Mouse (Mus musculus) limb, embryonic 15.5 days (tissue): ENCODE data around the gene Tmem265. TPM values are rescaled to one million over a fixed set of nuclear protein-coding genes. Genes with fewer than 3 reads are reported as not detected.

Source experiments
- ATAC-seq: fragments of 200-750 bp; cut with Nextera tagmentation; 2 replicates; pipeline ENCODE4 v1.8.0; 2017; ENCODE audit warnings: low read depth, moderate TSS enrichment; ENCODE audit not compliant: insufficient number of reproducible peaks, low FRiP score, low TSS enrichment
- H3K27ac ChIP-seq: fragments of 300-500 bp; sonication (generic); 2 replicates; pipeline ENCODE4 v1.5.1; 2015; ENCODE audit warnings: moderate library complexity, mild to moderate bottlenecking, inconsistent platforms
- H3K27me3 ChIP-seq: fragments of 300-500 bp; sonication (generic); 2 replicates; pipeline ENCODE4 v1.6.1; 2015; ENCODE audit warnings: inconsistent platforms
- H3K36me3 ChIP-seq: fragments of 300-500 bp; sonication (generic); 2 replicates; pipeline ENCODE4 v1.6.1; 2015; ENCODE audit warnings: inconsistent platforms
- H3K4me1 ChIP-seq: fragments of 300-500 bp; sonication (generic); 2 replicates; pipeline ENCODE4 v1.6.1; 2015; ENCODE audit warnings: inconsistent platforms
- H3K4me2 ChIP-seq: fragments of 300-500 bp; sonication (generic); 2 replicates; pipeline ENCODE4 v1.6.1; 2015; ENCODE audit warnings: mild to moderate bottlenecking, inconsistent platforms
- H3K4me3 ChIP-seq: fragments of 300-500 bp; sonication (generic); 2 replicates; pipeline ENCODE4 v1.5.1; 2015; ENCODE audit warnings: mild to moderate bottlenecking, inconsistent platforms
- H3K9ac ChIP-seq: fragments of 300-500 bp; sonication (generic); 2 replicates; pipeline ENCODE4 v1.6.1; 2015; ENCODE audit warnings: inconsistent platforms
- H3K9me3 ChIP-seq: fragments of 300-500 bp; sonication (generic); 2 replicates; pipeline ENCODE4 v1.6.1; 2016; ENCODE audit warnings: inconsistent platforms
- WGBS: fragments of 180-500 bp; shearing (Covaris S2); methylation state at CpG from one replicate; pipeline ENCODE4 v1.1.7; 2015; 5-methylcytosine and 5-hydroxymethylcytosine counted together
- polyA plus RNA-seq: library from polyadenylated mRNA; unstranded; fragments of >200 nt; fragmentation: Nextera tagmentation; extraction: Ambion mirVana; gene quantifications from 2 replicates; pipeline ENCODE4 v1.2.1, GENCODE M21; 2015

The Tmem265 gene
- polyA plus RNA-seq = 8.7 and 12.1 TPM in 2 replicates

DNA sequence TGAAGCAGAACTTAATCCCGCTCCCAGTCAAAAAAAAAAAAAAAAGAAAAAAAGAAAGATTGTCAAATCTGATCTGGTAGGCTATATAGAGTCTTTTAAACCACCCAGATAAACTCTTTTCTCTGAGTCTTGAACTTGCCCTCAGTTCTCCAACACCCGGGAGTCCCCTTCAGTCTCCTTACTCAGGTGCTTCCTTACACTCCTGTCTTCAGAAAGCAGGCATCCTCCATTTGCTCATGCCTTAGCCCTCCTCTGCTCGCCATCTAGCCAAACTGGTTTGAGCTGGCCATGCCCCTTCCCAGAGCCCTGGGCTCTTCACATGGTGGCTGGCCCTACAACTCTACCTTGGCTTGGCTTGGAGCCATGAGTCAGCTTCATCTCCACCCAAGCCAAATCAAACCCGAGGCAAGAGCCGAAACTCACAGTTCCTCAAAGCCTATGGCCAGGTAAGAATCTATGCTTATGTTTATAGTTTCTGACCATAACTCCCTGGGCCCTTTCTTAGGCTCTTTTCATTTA, at the start of gene Tmem265:
TSS of gene Tmem265 (plus strand) at position 51 of the 519 bp plus-strand sequence.
- Histone ChIP-seq H3K27ac (0 out of 2 replicates have a peak within 1 kb of the TSS, but pooled peaks have one; percentile 22), H3K36me3 (peaks cover 77% of the 10 kb centered on the region), H3K27me3 (no peaks in the 10 kb centered on the region), H3K4me3 (no peak within 1 kb of the TSS), H3K4me2 (no peak within 1 kb of the TSS), H3K9me3 (no peaks in the 10 kb centered on the region), H3K9ac (no peak within 1 kb of the TSS), H3K4me1 (peaks cover 4% of the 10 kb centered on the region; the same call in 1 of the 2 replicates)
- no peak for ATAC-seq
- 84% methylated on average over 5 of the region's 5 CpGs for WGBS

DNA sequence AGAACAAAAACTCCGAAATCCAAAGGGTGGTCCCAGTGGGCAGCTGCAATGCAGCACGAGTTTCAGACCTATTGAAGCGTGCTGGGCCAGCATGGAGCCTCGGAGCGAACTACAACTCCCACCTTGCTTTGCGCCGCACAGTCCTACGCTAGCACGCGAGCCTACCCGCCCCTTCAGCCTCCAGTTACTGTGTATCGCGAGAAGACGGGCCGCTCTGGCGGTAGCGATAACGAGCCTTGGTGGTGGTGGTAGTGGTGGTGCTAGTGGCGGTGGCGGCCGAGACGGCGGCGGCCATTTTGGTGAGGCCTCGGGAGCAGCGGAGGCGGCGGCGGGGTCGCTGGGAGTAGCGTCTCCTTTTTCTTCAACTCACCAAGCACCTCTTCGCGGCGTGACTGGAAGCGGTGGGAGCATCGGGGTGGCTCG, 49.4 kb upstream of the Tmem265 start, which contains the start of gene Srcap:
TSS of gene Srcap (plus strand) at position 176 of the 423 bp plus-strand sequence.
- Histone ChIP-seq H3K27me3 (no peaks in the 10 kb centered on the region), H3K4me3 (peak within 1 kb of the TSS; percentile 82), H3K27ac (peak within 1 kb of the TSS; percentile 99), H3K36me3 (peaks cover 19% of the 10 kb centered on the region), H3K4me1 (peaks cover 14% of the 10 kb centered on the region), H3K9ac (peak within 1 kb of the TSS; percentile 87), H3K4me2 (peak within 1 kb of the TSS; percentile 56), H3K9me3 (no peaks in the 10 kb centered on the region)
- ATAC-seq = peak; percentile 97
- under 1% methylated on average over 37 of the region's 37 CpGs for WGBS

DNA sequence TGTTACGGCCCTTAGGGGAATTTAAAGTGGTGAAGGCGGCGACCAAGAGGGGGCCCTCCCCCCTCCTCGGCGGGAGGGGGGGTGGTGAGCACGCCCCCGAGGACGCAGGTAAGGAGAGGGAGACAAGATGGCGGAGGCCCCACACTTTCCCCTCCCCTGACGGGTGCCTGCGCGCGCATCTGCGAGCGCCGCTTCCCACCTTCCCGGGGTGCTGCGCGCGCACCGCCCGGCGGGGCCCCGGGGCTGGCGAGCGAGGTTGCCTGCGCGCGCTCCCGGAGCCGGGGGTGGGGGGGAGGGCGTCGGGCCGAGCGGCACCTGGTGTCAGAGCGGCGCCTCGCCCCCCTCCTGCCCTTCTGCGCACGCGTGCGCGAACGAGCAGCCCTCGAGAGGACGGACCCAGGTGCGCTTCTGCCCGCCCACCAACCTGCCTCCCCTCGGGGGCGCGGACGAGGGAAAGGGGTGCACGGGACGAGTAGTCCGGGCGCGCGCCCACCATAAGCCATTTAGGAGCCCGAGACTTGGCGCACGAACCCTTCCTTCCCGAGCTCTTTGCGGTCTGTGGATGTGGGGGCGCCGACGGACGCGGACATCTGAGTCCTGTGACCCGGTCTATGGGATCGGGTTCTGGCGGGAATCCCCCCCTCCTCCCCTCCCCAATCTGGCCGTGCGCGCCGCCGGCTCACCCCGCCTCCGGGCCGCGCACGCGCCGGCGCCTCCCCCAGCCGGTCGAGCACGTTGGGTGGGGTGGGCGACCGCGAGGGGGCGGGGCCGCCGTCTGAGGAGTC, 48.8 kb upstream of the Tmem265 start:
- peaks cover 25% of the 10 kb centered on the region for H3K36me3 ChIP-seq
- H3K27me3 ChIP-seq = no peaks in the 10 kb centered on the region
- peak overlapping the region; percentile 56 for H3K4me2 ChIP-seq
- under 1% methylated on average over 59 of the region's 93 CpGs for WGBS
- H3K4me1 ChIP-seq = peaks cover 14% of the 10 kb centered on the region
- H3K27ac ChIP-seq = peak overlapping the region; percentile 99
- H3K4me3 ChIP-seq = peak overlapping the region; percentile 82
- peak overlapping the region; percentile 87 for H3K9ac ChIP-seq
- peak; percentile 90 for ATAC-seq
- no peaks in the 10 kb centered on the region for H3K9me3 ChIP-seq

DNA sequence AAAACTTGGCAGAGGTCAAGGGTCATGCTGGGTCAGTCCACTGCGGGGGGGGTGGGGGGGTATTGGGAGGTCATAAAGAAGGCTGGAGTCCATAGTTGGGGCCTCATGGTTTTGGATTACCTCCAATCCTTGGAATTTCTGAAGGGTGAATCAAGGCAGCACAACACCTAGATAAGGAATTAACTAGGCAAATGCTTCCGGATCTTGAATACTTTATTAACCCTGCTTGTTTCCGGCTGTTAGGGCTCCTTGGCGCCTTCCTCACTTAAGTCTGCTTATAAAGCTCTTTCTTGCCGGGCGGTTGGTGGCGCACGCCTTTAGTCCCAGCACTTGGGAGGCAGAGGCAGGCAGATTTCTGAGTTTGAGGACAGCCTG, 48.2 kb upstream of the Tmem265 start:
- peaks cover 14% of the 10 kb centered on the region for H3K4me1 ChIP-seq
- peaks cover 25% of the 10 kb centered on the region for H3K36me3 ChIP-seq
- 26% methylated on average over 8 of the region's 8 CpGs for WGBS
- peak overlapping the region; percentile 82 for H3K4me3 ChIP-seq
- ATAC-seq = no peak
- H3K27me3 ChIP-seq = no peaks in the 10 kb centered on the region
- H3K9ac ChIP-seq = peak overlapping the region; percentile 87; the same call in 1 of the 2 replicates
- no peaks in the 10 kb centered on the region for H3K9me3 ChIP-seq
- H3K4me2 ChIP-seq = peak overlapping the region; percentile 56
- peak overlapping the region; percentile 99 for H3K27ac ChIP-seq

DNA sequence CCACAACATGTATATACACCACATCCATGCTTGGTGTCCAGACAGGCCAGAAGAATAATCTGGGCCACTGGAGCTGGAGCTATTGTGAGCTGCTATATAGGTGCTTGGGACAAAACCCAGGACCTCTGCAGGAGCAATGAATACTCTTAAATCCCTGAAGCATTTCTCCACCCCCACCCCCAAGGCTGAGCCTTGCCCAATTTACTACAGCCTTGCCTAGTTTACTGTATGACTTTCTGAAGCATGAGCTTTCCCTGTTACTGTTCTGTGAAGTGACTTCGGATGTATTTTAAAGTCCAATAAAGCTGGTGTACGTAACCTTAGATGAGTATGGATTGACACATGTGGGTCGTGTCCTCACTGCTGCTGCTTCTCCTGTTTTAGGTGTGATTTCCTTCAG, 47.4 kb upstream of the Tmem265 start:
- Histone ChIP-seq H3K27me3 (no peaks in the 10 kb centered on the region), H3K4me2 (peak overlapping the region; percentile 56; the same call in 1 of the 2 replicates), H3K4me3 (peak overlapping the region; percentile 82; the same call in 1 of the 2 replicates), H3K9me3 (no peaks in the 10 kb centered on the region), H3K9ac (no peak overlapping the region), H3K27ac (0 out of 2 replicates have a peak overlapping the region, but pooled peaks have one; percentile 99), H3K4me1 (peaks cover 14% of the 10 kb centered on the region), H3K36me3 (peaks cover 31% of the 10 kb centered on the region)
- no peak for ATAC-seq
- 58% methylated on average over 3 of the region's 3 CpGs for WGBS

DNA sequence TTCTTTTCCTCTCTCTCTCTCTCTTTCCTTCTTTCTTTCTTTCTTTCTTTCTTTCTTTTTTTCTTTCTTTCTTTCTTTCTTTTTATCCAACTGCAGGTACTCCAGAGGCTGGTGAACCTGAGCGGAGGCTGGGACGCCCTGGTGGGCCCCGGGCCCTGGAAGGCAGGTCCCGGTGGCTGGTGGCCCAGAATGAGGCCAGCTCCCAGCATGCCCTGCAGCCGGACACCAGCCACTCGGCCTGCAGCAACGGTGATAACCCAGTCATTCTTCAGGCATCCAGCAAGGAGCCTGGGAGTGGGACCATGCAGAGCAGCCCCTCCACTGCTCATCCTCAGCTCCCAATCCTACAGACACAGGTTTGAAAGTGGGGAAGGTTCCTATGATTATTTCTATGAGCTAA, 45.3 kb upstream of the Tmem265 start:
- 93% methylated on average over 7 of the region's 7 CpGs for WGBS
- H3K9me3 ChIP-seq = no peaks in the 10 kb centered on the region
- H3K27ac ChIP-seq = no peak overlapping the region
- no peaks in the 10 kb centered on the region for H3K27me3 ChIP-seq
- H3K4me1 ChIP-seq = peaks cover 14% of the 10 kb centered on the region
- H3K36me3 ChIP-seq = peaks cover 46% of the 10 kb centered on the region
- H3K4me3 ChIP-seq = no peak overlapping the region
- no peak overlapping the region for H3K9ac ChIP-seq
- ATAC-seq = no peak
- no peak overlapping the region for H3K4me2 ChIP-seq

DNA sequence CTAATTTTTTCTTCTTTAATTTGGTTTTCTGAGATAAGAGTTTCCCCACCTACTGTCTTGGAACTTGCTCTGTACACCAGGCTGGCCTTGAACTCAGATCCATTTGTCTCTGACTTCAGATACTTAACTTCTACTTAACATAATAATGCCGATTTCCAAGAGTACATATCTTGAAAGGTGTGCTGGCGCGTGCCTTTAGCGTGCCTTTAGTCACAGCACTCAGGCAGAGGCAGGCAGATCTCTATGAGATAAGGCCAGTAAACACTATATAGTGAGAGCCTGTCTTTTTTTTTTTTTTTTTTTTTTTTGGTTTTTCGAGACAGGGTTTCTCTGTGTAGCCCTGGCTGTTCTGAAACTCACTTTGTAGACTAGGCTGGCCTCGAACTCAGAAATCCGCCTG, 44.8 kb upstream of the Tmem265 start:
- Histone ChIP-seq H3K36me3 (peaks cover 51% of the 10 kb centered on the region), H3K4me1 (peaks cover 14% of the 10 kb centered on the region), H3K27ac (no peak overlapping the region), H3K9ac (no peak overlapping the region), H3K9me3 (no peaks in the 10 kb centered on the region), H3K4me3 (no peak overlapping the region), H3K27me3 (no peaks in the 10 kb centered on the region), H3K4me2 (no peak overlapping the region)
- 96% methylated on average over 7 of the region's 7 CpGs for WGBS
- no peak for ATAC-seq

DNA sequence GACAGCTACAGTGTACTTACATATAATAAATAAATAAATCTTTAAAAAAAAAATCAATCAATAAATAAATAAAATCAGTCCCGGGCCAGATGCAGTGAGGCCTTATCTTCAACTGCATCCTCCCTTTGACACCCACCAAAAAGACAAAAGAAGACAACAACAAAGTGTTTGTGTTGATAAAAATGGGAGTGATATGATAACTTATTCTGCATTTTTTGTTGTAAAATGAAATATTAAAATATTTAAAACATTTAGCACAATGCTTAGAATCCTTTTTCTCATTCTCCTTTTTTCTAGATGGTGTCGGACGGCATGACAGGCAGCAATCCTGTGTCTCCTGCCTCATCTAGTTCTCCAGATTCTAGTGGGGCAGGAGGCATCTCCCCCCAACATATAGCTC, 41.9 kb upstream of the Tmem265 start, which contains the start of gene Gm42715:
TSS of gene Gm42715 (plus strand) at position 301 of the 400 bp plus-strand sequence.
- WGBS = 96% methylated on average over 3 of the region's 3 CpGs
- no peak within 1 kb of the TSS for H3K4me2 ChIP-seq
- H3K36me3 ChIP-seq = peaks cover 78% of the 10 kb centered on the region
- H3K4me3 ChIP-seq = no peak within 1 kb of the TSS
- ATAC-seq = no peak
- no peak within 1 kb of the TSS for H3K9ac ChIP-seq
- H3K4me1 ChIP-seq = no peaks in the 10 kb centered on the region
- no peak within 1 kb of the TSS for H3K27ac ChIP-seq
- H3K27me3 ChIP-seq = no peaks in the 10 kb centered on the region
- H3K9me3 ChIP-seq = no peaks in the 10 kb centered on the region

DNA sequence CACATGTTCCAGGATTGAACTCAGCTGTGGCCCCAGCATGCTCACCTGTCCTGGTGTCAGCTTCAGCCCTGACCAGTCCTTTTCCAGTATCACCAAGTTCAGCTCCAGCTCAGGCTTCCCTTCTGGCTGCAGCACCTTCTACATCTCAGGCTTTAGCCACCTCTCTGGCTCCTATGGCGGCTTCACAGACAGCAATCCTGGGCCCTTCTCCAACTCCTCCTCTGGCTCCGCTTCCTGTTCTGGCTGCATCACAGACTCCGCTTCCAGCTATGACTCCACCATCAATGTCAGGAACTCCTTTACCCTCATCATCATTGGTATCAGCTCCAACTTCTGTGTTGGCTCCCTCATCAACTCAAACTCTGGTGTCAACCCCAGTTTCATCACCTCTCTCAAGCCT, 19.5 kb upstream of the Tmem265 start:
- H3K36me3 ChIP-seq = peaks cover 91% of the 10 kb centered on the region
- no peaks in the 10 kb centered on the region for H3K9me3 ChIP-seq
- H3K4me1 ChIP-seq = no peaks in the 10 kb centered on the region
- no peaks in the 10 kb centered on the region for H3K27me3 ChIP-seq
- WGBS = 96% methylated on average over 3 of the region's 3 CpGs
- H3K9ac ChIP-seq = no peak overlapping the region
- ATAC-seq = no peak
- no peak overlapping the region for H3K27ac ChIP-seq
- H3K4me2 ChIP-seq = no peak overlapping the region
- no peak overlapping the region for H3K4me3 ChIP-seq

DNA sequence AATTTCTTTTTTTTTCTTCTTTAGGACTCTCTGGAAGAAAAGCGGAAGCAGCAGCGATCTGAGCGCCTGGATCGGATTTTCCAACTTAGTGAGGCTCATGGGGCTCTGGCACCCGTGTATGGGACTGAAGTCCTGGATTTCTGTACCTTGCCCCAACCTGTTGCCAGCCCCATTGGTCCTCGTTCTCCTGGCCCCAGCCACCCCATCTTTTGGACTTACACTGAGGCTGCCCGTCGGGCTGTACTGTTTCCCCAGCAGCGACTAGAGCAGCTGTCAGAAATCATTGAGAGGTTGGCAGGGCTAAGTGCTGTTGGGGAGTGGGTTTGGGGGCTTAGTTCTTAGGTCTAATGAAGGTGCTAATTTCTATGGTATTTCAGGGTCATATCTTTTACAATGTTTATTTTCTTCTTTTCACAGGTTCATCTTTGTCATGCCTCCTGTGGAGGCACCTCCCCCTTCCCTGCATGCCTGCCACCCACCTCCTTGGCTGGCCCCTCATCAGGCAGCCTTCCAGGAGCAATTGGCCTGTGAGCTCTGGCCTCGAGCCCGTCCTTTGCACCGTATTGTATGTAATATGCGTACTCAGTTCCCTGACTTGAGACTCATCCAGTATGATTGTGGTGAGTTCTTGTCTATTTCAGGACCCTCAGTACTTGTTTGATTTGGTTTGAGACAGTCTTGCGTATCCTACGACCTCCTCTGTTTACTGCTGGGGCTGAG, 11.9 kb upstream of the Tmem265 start:
- 86% methylated on average over 15 of the region's 15 CpGs for WGBS
- Histone ChIP-seq H3K9ac (no peak overlapping the region), H3K4me1 (no peaks in the 10 kb centered on the region)

DNA sequence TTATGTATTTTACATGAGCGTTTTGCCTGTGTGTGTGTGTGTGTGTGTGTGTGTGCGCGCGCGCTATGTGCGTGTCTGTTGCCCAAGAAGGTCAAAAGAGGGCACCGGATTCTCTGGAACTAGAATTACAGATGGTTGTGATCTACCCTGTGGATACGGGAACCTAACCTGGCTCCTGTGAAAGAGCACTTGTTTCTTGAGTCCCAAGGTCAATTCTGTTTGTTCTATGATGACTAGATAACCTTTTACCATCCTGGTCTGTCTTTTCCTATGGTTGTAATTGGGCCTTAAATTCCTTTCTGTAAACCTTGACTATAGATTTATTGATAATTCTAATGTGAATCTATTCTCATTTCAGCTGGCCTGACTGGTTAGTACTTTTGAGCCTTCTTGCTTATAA, 9.6 kb upstream of the Tmem265 start:
- Histone ChIP-seq H3K4me3 (no peak overlapping the region), H3K36me3 (peaks cover 75% of the 10 kb centered on the region), H3K4me2 (no peak overlapping the region), H3K27me3 (no peaks in the 10 kb centered on the region), H3K9ac (no peak overlapping the region), H3K4me1 (no peaks in the 10 kb centered on the region), H3K9me3 (no peaks in the 10 kb centered on the region), H3K27ac (no peak overlapping the region)
- WGBS = 96% methylated on average over 8 of the region's 8 CpGs
- no peak for ATAC-seq

More for the DNA sequence above, 11.9 kb upstream of the Tmem265 start:
- Histone ChIP-seq H3K27ac (no peak overlapping the region), H3K36me3 (peaks cover 73% of the 10 kb centered on the region), H3K9me3 (no peaks in the 10 kb centered on the region), H3K4me3 (no peak overlapping the region), H3K27me3 (no peaks in the 10 kb centered on the region), H3K4me2 (no peak overlapping the region)
- no peak for ATAC-seq
